Mouse (Mus musculus) forelimb bud, embryonic 11.5 days (tissue): Measurements from ENCODE around the gene Gm3448.
"Not testable (repeated sequence)": the region's sequence is repeated elsewhere in the genome, so short reads cannot be mapped to it uniquely, and the experiment has no call there.

Experiments
- DNase-seq: peaks from one replicate; pipeline ENCODE4 v3.0.0-alpha.2; 2012; ENCODE audit warnings: low read depth, low spot score

Gm3448 gene

GRCm38 (mm10) chr17:15041175-15041729, at the start of gene Gm3448, which contains the start of the genes Ermard and Tcte3:
TSS of gene Gm3448 (minus strand) at chr17:15041537.
TSS of gene Ermard (plus strand) at chr17:15041208.
TSS of gene Tcte3 (minus strand) at chr17:15041488.
- DNase-seq = not testable (repeated sequence)

GRCm38 (mm10) chr17:15088591-15089001, 47.3 kb upstream of the Gm3448 start:
- DNase-seq = peak; percentile 12

DNA sequence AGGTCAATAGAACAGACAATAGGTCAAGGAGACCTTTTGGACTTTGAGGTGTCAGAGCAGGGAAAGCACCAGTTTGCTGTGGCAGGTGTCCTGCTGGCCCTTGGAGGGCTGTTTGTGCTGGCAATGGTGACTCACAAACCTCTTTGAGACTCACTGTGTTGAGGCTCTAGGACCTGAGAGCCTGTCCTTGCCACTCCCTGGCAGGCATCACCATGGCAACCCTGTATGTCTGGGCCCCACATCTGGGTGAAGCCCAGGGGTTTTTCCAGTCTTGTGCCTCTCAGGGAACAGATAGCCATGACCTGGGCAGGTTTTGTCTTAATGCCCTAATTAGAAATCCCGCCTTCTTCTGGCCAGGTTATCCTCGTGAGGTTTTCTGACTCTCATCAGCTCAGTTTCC, 46.8 kb upstream of the Gm3448 start:
- no peak for DNase-seq

DNA sequence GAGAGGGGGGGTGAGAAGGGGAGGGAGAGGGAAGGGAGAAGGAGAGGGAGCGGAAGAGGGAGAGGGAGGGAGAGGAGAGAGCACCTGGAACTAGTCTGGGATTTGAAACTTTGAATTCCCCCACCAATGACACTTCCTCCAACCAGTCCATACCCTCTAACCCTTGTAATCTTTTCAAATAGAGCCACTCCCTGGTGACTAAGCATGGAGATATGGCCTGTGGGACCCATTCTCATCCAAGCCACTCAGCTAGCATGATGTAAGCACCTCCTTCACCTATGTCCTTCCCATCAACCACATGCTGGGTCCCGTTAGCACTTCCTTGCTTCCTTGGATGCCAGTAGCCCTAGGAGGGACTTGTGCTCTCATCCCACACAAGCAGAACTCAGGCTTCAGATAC, 43.7 kb upstream of the Gm3448 start:
- no peak for DNase-seq

- DNase-seq = no peak
Measured at GRCm38 (mm10) chr17:15084226-15084848, 43.0 kb upstream of the Gm3448 start.

DNA sequence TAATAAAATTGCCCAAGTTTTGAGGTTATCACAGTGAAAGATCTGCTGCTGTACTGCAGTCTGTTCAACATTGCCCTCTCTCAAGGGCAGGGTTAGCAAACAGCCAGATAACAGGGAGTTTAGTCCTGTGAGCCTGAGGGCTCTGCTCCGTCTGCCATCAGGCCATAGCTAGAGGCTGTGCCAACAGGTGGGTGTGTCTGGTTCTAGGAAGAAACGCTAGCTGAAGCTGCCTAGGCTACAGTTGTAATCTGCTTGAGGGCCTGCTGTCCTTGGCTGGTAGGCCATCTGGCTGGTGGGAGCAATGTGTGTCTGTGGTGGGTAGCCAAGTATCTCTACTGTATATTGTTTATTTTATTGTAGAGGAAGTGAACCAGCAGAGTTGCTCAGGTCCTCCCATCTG, 36.2 kb upstream of the Gm3448 start:
- no peak for DNase-seq

DNA sequence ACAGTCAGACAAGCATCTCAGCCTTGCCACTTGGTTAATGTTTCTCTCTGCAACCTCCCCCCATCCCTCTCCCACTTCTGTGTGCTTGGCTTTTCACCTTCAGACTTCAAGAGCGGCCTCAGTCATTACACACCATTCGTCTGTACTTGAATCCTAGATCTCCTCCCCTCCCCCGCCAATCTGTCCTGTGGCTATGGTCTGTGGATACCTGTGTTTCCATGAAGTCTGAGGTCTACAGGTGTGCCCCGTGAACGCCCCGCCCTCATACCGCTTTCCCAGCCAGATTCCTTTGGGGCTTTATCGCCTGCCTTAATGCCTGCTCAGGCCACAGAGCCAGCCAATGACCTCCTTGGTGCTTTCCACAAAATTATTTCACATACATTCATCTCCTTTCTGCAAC, 33.7 kb upstream of the Gm3448 start:
- DNase-seq = no peak

- DNase-seq = no peak
Measured at GRCm38 (mm10) chr17:15072211-15072610, 30.9 kb upstream of the Gm3448 start.

DNA sequence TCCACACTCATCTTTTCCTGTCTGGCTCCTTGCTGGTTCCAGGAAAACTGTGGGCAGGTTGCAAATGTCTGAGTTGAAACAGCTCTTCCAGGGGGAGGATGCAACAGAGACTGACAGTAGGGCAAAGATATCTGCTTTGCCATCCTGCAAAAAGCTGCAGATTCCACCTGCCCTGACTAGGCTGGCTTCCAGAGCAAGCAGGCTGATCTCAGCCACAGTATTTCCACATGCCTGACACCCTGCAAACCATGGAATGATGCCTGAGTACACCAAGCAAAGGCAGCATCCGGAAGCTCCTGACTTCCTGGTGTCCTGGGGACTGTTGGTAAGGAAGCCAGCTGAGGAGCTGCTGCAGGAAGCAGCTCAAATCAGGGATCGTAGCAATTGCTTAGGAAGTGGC, 27.8 kb upstream of the Gm3448 start:
- no peak for DNase-seq

GRCm38 (mm10) chr17:15068040-15068792, 26.9 kb upstream of the Gm3448 start:
- DNase-seq = no peak

GRCm38 (mm10) chr17:15066911-15067310, 25.6 kb upstream of the Gm3448 start:
- no peak for DNase-seq

DNA sequence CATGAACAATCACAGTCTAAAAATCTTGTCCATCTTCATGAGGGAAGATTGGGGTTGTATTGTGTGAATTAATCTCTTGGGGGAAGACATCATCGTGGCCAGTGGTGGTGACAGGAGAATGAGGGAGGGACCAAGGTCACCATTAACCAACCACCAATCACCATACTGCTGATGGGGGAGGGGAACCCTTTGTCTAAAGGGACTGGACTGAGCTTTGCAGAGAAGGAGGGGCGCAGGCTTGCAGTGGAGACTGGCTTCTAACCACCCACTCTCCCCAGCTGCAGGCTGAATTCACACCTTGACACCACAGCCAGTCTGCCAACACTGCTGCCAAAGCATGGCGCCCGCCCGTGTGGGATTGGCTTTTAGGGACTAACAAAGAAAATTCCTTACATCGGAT, 24.7 kb upstream of the Gm3448 start:
- peak; percentile 49 for DNase-seq

- peak; percentile 81 for DNase-seq
Measured at GRCm38 (mm10) chr17:15065391-15066024, 24.2 kb upstream of the Gm3448 start.

- no peak for DNase-seq
Measured at GRCm38 (mm10) chr17:15060356-15060755, 19.0 kb upstream of the Gm3448 start.

DNA sequence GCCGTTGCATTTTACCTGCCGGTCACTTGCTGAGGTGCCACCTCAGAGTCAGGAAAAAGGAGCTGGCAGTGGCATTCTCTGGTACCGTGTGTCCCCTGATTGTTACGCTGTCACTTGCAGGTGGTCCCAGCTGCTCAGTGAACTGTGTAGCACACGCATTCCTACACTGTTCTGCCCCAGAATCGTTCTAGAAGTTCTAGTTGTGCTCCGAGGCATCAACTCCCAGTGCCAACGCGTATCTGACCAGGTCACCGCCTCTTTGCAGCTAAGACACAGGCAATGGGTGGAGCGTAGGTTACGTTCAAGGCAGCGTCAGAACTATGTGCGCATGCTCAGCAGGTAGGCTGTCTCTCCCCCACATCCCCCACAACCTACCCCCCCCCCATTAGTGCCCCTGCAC, 18.3 kb upstream of the Gm3448 start:
- DNase-seq = no peak

GRCm38 (mm10) chr17:15058161-15058591, 16.8 kb upstream of the Gm3448 start:
- no peak for DNase-seq

DNA sequence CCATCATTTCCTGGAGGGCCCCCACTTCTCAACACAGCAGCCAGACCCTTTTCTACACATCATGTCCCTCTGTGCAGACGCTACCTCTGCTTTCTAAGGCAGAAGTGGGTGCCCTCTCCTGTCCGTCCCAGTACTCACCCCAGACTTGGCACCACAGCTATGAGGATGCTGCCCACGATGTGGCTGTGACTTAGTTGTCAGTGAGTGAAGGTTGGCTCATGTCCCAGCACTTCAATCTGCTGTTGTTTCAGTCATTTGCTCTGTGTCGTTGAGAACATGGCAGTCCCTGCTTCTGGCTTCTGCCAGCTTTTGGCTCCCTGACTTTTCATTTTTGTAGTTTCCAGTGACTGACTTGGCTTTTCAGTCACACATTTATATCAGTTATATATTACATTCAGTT, 14.6 kb upstream of the Gm3448 start:
- DNase-seq = no peak

- not testable (repeated sequence) for DNase-seq
Measured at GRCm38 (mm10) chr17:15053829-15054200, 12.5 kb upstream of the Gm3448 start.

DNA sequence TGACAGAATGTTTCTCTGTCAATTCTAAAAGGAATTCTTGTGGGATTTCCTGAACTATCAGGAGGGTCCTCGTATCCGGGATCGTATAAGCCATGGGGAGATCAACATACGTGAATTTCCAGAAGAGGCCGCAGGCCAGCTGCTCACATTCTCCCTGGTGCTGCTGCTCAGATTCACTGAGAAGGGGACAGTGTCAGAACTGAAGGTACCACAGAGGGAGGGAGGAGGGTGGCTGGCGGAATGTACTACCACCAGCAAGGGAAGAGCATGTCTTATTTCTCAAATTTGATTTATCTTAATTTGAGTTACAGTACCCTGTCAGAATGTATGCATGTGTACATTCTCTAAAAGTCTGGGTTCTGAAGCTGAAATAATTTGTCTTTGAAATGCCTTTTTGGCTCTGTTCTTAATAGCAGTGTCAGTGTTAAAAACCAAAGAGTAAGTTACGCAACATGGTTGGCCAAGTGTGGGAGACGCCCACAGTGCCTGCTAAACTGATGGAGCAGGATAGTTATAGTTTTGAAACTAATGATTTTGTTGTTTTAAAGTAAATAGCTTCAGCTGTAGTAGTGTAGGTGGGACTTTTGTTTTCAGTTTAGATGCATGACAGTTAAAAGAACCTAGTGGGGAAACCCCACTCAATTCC, 12.0 kb upstream of the Gm3448 start:
- DNase-seq = not testable (repeated sequence)

- DNase-seq = not testable (repeated sequence)
Measured at GRCm38 (mm10) chr17:15052766-15053165, 11.4 kb upstream of the Gm3448 start.

DNA sequence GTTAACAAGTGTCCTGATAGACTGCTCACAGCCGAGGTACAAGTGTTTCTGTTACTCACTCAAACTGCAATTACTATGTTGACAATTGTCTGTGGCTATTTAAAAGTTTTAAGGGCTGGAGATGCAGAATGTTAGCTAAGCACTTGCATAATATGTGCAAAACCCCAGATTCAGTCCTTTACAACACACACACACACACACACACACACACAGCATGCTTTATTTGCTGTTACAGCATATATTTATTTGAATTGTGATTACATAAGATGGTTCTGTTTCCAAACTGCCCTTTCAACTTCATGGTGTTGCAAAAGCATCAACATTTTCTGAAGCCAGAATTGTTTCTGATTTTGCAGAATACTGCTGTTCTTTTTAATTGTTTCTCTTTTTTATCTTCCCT, 9.0 kb upstream of the Gm3448 start:
- DNase-seq = not testable (repeated sequence)

- not testable (repeated sequence) for DNase-seq
Measured at GRCm38 (mm10) chr17:15040455-15040854, 882 bp downstream of the Gm3448 start.
